Mouse (Mus musculus) heart, embryonic 15.5 days (tissue): ENCODE measurements around the gene Nelfb. TPM values are rescaled to one million over a fixed set of nuclear protein-coding genes. Genes with fewer than 3 reads are reported as not detected.

Experiments used
- ATAC-seq: fragments of 200-750 bp; cut with Nextera tagmentation; replicated peaks from 2 replicates; pipeline ENCODE4 v1.8.0; 2017; ENCODE audit warnings: low read depth, moderate TSS enrichment; ENCODE audit not compliant: insufficient number of reproducible peaks, insufficient read depth, low FRiP score
- H3K27ac ChIP-seq: fragments of 300-500 bp; sonication (generic); 2 replicates; pipeline ENCODE4 v1.5.1; 2015; ENCODE audit warnings: mild to moderate bottlenecking, inconsistent platforms
- H3K27me3 ChIP-seq: fragments of 300-500 bp; sonication (generic); 2 replicates; pipeline ENCODE4 v1.6.1; 2015; ENCODE audit warnings: inconsistent platforms
- H3K36me3 ChIP-seq: fragments of 300-500 bp; sonication (generic); 2 replicates; pipeline ENCODE4 v1.6.1; 2015; ENCODE audit warnings: mild to moderate bottlenecking, inconsistent platforms
- H3K4me1 ChIP-seq: fragments of 300-500 bp; sonication (generic); replicated peaks from 2 replicates; pipeline ENCODE4 v1.6.1; 2015; ENCODE audit warnings: inconsistent platforms
- H3K4me2 ChIP-seq: fragments of 300-500 bp; sonication (generic); 2 replicates; pipeline ENCODE4 v1.6.1; 2015; ENCODE audit warnings: inconsistent platforms, mild to moderate bottlenecking, moderate library complexity
- H3K4me3 ChIP-seq: fragments of 300-500 bp; sonication (generic); 2 replicates; pipeline ENCODE4 v1.5.1; 2015; ENCODE audit warnings: mild to moderate bottlenecking, inconsistent platforms
- H3K9ac ChIP-seq: fragments of 300-500 bp; sonication (generic); 2 replicates; pipeline ENCODE4 v1.6.1; 2015; ENCODE audit warnings: mild to moderate bottlenecking, inconsistent platforms
- H3K9me3 ChIP-seq: fragments of 300-500 bp; sonication (generic); replicated peaks from 2 replicates; pipeline ENCODE4 v1.6.1; 2016; ENCODE audit warnings: inconsistent platforms
- WGBS: fragments of 180-500 bp; shearing (Covaris S2); methylation state at CpG from one replicate; pipeline ENCODE4 v1.1.7; 2015; ENCODE audit warnings: mixed read lengths; 5-methylcytosine and 5-hydroxymethylcytosine counted together
- polyA plus RNA-seq: library from polyadenylated mRNA; unstranded; fragments of >200 nt; fragmentation: Nextera tagmentation; extraction: Ambion mirVana; gene quantifications from 2 replicates; pipeline ENCODE4 v1.2.1, GENCODE M21; 2015

The Nelfb gene
- polyA plus RNA-seq, 1 experiment from 2014 or later = 62.7 TPM

GRCm38 (mm10) chr2:25195211-25196156 is 15.8 kb downstream of the Nelfb start:
- peaks cover 45% of the 10 kb centered on the region for H3K4me1 ChIP-seq
- H3K27me3 ChIP-seq = peaks cover 21% of the 10 kb centered on the region
- peak overlapping the region; percentile 82 for H3K27ac ChIP-seq
- H3K4me3 ChIP-seq = peak overlapping the region; percentile 47
- peak overlapping the region; percentile 37 for H3K9ac ChIP-seq
- peaks cover 14% of the 10 kb centered on the region for H3K36me3 ChIP-seq
- H3K4me2 ChIP-seq = peak overlapping the region; percentile 58
- WGBS = 15% methylated on average over 55 of the region's 55 CpGs
- no peak for ATAC-seq
- H3K9me3 ChIP-seq = no peaks in the 10 kb centered on the region

DNA sequence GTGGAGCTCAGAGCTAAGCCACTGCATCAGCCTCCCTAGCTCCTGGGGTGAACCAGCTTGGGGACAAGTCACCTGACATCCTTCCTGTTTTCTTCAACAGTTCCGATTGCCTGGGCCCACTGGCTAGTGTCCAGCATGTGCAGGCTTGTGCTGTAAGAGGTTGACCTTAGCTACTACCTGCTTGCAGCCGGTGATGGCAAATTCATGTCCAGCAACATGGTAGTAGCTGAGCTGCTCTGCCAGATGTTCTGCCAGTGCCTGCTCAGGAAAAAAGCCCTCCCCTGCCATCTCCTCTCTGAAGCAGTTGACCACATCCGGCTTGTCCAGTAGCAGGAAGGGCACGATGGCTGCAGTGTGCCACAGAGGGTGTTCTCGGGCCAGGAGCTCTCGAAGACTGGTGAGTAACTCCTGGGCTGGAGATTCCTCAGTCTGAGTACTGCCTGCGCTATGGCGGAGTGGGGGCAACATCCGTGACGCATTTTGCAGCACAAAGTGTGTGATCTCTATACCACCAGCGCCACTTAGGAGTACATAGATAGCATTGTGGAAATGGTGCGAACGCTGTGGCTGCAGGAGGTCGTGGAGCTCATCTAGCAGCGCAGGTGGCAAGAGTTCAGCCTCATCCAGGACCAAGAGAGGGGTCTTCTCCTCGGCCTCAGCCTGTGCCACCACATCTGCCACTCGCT is 16.7 kb downstream of the Nelfb start:
- Histone ChIP-seq H3K4me3 (peak overlapping the region; percentile 47), H3K27ac (peak overlapping the region; percentile 82; the same call in 1 of the 2 replicates), H3K36me3 (peaks cover 5% of the 10 kb centered on the region; the same call in 1 of the 2 replicates), H3K9me3 (no peaks in the 10 kb centered on the region), H3K9ac (0 out of 2 replicates have a peak overlapping the region, but pooled peaks have one; percentile 37), H3K27me3 (peaks cover 21% of the 10 kb centered on the region), H3K4me2 (peak overlapping the region; percentile 58), H3K4me1 (peaks cover 45% of the 10 kb centered on the region)
- ATAC-seq = no peak
- 73% methylated on average over 17 of the region's 17 CpGs for WGBS

- 61% methylated on average over 5 of the region's 5 CpGs for WGBS
- H3K36me3 ChIP-seq = peaks cover 1% of the 10 kb centered on the region; the same call in 1 of the 2 replicates
- no peak for ATAC-seq
- H3K4me2 ChIP-seq = peak overlapping the region; percentile 58
- no peak overlapping the region for H3K9ac ChIP-seq
- H3K27me3 ChIP-seq = peaks cover 21% of the 10 kb centered on the region
- H3K4me3 ChIP-seq = peak overlapping the region; percentile 47; the same call in 1 of the 2 replicates
- no peaks in the 10 kb centered on the region for H3K9me3 ChIP-seq
- H3K4me1 ChIP-seq = peaks cover 45% of the 10 kb centered on the region
- 0 out of 2 replicates have a peak overlapping the region, but pooled peaks have one; percentile 24 for H3K27ac ChIP-seq
Observed at GRCm38 (mm10) chr2:25194006-25194405, 17.3 kb downstream of the Nelfb start.

DNA sequence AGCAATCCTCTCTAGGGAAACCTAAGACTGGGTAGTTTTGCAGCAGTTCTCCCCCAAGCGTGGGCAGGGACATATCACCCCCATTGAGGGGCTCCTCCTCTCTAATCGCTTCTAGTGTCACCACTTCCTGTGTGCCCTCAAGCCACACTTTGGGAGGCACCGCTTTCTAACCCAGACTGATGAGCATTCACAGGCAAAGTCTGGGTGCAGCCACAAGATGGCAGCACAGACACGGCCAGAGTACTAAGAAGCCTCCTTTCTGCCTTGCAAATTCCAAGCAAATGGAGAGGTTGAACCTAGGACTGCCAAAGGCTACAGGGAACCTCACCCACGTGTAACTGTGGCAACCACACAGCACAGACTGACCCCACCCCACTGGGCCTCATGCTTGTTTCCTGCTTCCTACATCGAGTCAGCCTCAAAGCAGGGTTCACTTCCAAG is 17.9 kb downstream of the Nelfb start:
- Histone ChIP-seq H3K36me3 (no peaks in the 10 kb centered on the region), H3K4me3 (0 out of 2 replicates have a peak overlapping the region, but pooled peaks have one; percentile 1), H3K9me3 (no peaks in the 10 kb centered on the region), H3K27me3 (peaks cover 21% of the 10 kb centered on the region), H3K4me2 (peak overlapping the region; percentile 58; the same call in 1 of the 2 replicates), H3K27ac (0 out of 2 replicates have a peak overlapping the region, but pooled peaks have one; percentile 24), H3K9ac (no peak overlapping the region), H3K4me1 (peaks cover 45% of the 10 kb centered on the region)
- 3% methylated on average over 6 of the region's 6 CpGs for whole genome bisulfite sequencing
- peak; percentile 58; the same call in 1 of the 2 replicates for ATAC-seq

DNA sequence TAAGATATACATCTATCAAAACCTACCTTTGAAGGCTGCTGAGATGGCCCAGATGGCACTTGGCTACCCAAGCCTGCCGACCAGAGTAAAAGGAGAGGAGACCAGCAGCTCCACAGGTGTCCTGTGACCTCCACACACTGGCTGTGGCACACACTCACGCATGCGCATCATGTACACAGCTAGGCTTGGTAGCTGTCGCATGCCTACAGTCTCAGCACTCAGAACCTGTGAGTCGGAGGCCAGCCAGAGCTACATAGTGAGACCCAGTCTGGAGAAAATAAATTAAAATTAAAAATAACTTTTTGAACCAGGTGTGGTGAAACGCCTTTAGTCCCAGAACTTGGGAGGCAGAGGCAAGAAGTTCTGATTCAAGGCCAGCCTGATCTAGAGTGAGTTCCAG is 23.4 kb downstream of the Nelfb start:
- H3K27ac ChIP-seq = no peak overlapping the region
- H3K27me3 ChIP-seq = peaks cover 5% of the 10 kb centered on the region; the same call in 1 of the 2 replicates
- peaks cover 22% of the 10 kb centered on the region for H3K4me1 ChIP-seq
- no peaks in the 10 kb centered on the region for H3K9me3 ChIP-seq
- H3K4me2 ChIP-seq = no peak overlapping the region
- ATAC-seq = no peak
- H3K4me3 ChIP-seq = no peak overlapping the region
- no peak overlapping the region for H3K9ac ChIP-seq
- no peaks in the 10 kb centered on the region for H3K36me3 ChIP-seq
- WGBS = 82% methylated on average over 6 of the region's 6 CpGs

GRCm38 (mm10) chr2:25186575-25186930 is 24.7 kb downstream of the Nelfb start:
- Histone ChIP-seq H3K4me2 (peak overlapping the region; percentile 93), H3K27ac (no peak overlapping the region), H3K27me3 (peaks cover 9% of the 10 kb centered on the region; the same call in 1 of the 2 replicates), H3K9ac (no peak overlapping the region), H3K9me3 (no peaks in the 10 kb centered on the region), H3K4me3 (peak overlapping the region; percentile 59), H3K36me3 (no peaks in the 10 kb centered on the region), H3K4me1 (peaks cover 32% of the 10 kb centered on the region)
- no peak for ATAC-seq
- WGBS = 30% methylated on average over 5 of the region's 5 CpGs

DNA sequence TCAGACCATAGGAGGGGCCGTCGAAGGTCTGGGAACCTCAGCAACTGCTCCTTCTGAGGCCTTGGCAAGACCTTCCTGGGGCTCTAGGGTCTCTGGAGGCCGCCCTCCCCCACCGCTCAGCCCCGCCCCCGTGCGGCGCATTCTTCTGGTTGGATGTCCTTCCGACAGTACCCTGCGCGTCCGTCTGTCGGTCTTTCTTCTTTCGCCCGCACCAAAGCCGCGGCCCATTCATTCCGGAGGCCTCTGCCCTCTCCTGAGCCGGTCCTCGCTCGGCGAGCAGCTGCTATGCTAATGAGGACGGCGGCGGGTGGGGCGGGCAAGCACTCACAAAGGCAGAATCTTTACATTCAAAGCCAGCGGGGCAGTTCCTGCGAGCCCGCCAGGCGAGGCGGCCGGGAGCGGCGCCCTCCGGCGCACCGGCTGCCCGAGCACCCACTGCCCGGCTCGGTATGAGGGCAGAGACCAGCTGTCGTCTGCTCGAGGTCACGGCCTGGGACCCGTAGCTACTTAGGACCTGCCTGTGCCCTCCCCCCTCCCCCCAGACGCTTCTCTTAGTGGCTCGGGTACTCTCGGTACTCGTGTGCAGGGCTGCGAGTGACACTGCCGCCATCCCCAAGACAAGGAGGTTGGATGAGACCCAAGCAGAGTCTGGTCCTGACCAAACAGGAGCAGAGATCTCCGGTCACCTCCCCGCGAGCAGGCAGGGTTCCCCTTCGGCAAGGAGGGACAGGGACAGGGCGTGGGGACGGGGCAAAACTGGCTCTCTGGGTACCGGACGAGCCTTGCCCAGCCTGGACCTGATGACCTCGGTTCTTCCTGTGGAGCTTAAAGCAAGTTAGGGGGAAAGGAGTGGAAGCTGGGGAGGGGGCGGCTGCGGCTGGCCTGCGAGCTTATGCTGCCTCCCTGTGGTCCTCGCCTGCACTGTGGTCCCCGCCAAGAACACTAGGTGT is 25.4 kb downstream of the Nelfb start:
- H3K9ac ChIP-seq = peak overlapping the region; percentile 75
- H3K27ac ChIP-seq = peak overlapping the region; percentile 82
- 1% methylated on average over 64 of the region's 64 CpGs for WGBS

GRCm38 (mm10) chr2:25184496-25184895 is 26.8 kb downstream of the Nelfb start:
- peaks cover 43% of the 10 kb centered on the region for H3K4me1 ChIP-seq
- ATAC-seq = no peak
- H3K9me3 ChIP-seq = no peaks in the 10 kb centered on the region
- 93% methylated on average over 7 of the region's 7 CpGs for WGBS
- no peak overlapping the region for H3K9ac ChIP-seq
- H3K27me3 ChIP-seq = peaks cover 9% of the 10 kb centered on the region; the same call in 1 of the 2 replicates
- no peak overlapping the region; the same call in 1 of the 2 replicates for H3K4me2 ChIP-seq
- no peak overlapping the region for H3K4me3 ChIP-seq
- H3K36me3 ChIP-seq = no peaks in the 10 kb centered on the region
- H3K27ac ChIP-seq = no peak overlapping the region

More for the DNA sequence above, 25.4 kb downstream of the Nelfb start:
- Histone ChIP-seq H3K9me3 (no peaks in the 10 kb centered on the region), H3K4me1 (peaks cover 39% of the 10 kb centered on the region), H3K4me2 (peak overlapping the region; percentile 93), H3K36me3 (no peaks in the 10 kb centered on the region), H3K27me3 (peaks cover 9% of the 10 kb centered on the region; the same call in 1 of the 2 replicates), H3K4me3 (peak overlapping the region; percentile 59)
- peak; percentile 58 for ATAC-seq

DNA sequence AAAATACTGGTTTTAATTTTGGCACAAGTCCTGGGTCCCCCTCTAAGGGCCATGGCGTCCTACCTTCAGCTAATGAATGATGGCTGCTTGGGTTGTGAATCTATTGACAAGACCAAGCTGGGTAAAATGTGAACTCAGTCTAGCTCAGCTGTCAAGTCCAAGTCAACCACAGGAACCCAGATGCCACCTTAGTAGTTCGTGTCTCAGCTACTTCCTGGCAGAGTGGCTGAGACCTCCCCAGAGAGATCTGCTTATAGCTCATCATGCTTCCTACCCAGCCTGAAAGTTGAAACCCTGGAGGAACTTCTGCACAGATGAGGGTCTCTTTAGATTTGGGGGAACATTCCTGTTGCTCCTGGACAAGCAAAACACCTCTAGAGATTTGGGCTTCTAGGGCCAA is 28.0 kb downstream of the Nelfb start:
- Histone ChIP-seq H3K4me3 (peak overlapping the region; percentile 67), H3K4me2 (peak overlapping the region; percentile 91), H3K27ac (no peak overlapping the region), H3K4me1 (peaks cover 50% of the 10 kb centered on the region), H3K9me3 (no peaks in the 10 kb centered on the region), H3K27me3 (peaks cover 20% of the 10 kb centered on the region; the same call in 1 of the 2 replicates), H3K36me3 (no peaks in the 10 kb centered on the region), H3K9ac (no peak overlapping the region)
- ATAC-seq = no peak
- 71% methylated on average over 2 of the region's 2 CpGs for WGBS

GRCm38 (mm10) chr2:25182664-25183063 is 28.6 kb downstream of the Nelfb start:
- Histone ChIP-seq H3K4me1 (peaks cover 57% of the 10 kb centered on the region), H3K27me3 (peaks cover 22% of the 10 kb centered on the region; the same call in 1 of the 2 replicates), H3K9me3 (no peaks in the 10 kb centered on the region), H3K4me3 (peak overlapping the region; percentile 67), H3K4me2 (peak overlapping the region; percentile 91), H3K36me3 (no peaks in the 10 kb centered on the region), H3K9ac (peak overlapping the region; percentile 45; the same call in 1 of the 2 replicates), H3K27ac (peak overlapping the region; percentile 21)
- ATAC-seq = no peak
- 36% methylated on average over 6 of the region's 6 CpGs for WGBS
